Mouse (Mus musculus) gastrocnemius, postnatal 10 days (tissue): ENCODE results near the gene Rwdd2b. TPM values are rescaled to one million over a fixed set of nuclear protein-coding genes. Genes with fewer than 3 reads are reported as not detected.

Source experiments
- DNase-seq: peaks from one replicate; pipeline ENCODE4 v3.0.0; 2021; ENCODE audit warnings: mixed read lengths
- long read RNA-seq, 2 experiments: library from polyadenylated mRNA; stranded (forward); transcript quantifications; one replicate each; pipeline ENCODE4 v2.0.0; 2021
- total RNA-seq, 2 experiments: library from RNA; stranded (reverse); gene quantifications; 2 replicates each; pipeline ENCODE4 v1.2.3; 2021

Gene Rwdd2b
- 1 to 10 TPM; 4.1 to 5.1 TPM for total RNA-seq
- long read RNA-seq, experiment 1, transcript Rwdd2b-201 (5 exons, 2,009 nt), result major isoform, 5 of 7 reads
- long read RNA-seq, experiment 1, partial matches to known transcripts, result 0 of 7 reads
- long read RNA-seq, experiment 1, other reads (novel, unspliced or antisense), result 2 of 7 reads
- long read RNA-seq, experiment 2, transcript Rwdd2b-201 (5 exons, 2,009 nt), result major isoform, 9 of 9 reads
- long read RNA-seq, experiment 2, partial matches to known transcripts, result 0 of 9 reads
- long read RNA-seq, experiment 2, other reads (novel, unspliced or antisense), result 0 of 9 reads

DNA sequence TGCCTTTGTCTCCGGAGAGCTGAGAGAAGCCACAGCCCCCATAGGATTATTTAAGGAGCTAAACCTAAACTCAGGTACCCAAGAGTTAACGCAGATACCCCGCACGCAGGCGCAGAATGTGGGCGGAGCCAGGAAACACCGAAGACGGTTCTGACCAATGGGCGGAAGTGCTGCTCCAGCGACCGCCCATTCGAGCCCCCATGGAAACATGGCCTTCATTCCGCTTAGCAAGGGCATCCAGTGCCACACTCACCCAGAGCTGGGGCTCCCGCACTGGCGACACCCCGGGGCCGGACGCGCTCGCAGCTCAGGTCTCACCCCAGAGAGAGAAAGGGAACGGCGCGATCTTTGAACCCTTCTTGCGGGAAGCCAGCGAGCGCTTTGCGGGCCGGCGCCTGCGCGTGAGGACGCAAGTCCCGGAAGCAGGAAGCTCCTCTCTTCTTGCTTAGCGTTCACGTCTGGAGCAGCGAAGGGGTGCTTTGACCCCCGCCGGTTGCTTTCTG is at the start of gene Rwdd2b:
Gene Rwdd2b (minus strand): TSS at position 390 of the 503 bp plus-strand sequence.
- peak; percentile 93 for DNase-seq

DNA sequence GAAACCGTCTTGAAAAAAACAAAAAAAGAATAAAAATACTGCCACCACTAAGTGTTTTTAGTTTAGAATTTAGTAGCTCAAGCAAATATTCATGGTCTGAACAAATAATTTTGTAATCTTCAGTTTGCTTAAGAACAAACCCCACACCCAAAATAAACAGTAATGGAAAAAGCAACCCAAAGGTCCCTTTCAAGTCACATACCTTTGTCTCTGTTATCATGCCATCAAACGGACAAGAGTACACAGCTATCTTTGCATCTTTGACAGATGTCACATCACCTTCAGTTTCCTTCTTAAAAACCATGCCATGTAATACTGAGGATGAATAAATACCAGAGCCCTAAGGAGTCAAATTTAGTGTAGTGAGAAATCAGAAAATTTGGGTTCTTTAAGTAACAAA is 48.2 kb upstream of the Rwdd2b start:
- DNase-seq, result no peak

- DNase-seq, result no peak
Observed at GRCm38 (mm10) chr16:87486739-87487138, 46.4 kb upstream of the Rwdd2b start.

- no peak for DNase-seq
Observed at GRCm38 (mm10) chr16:87484367-87484766, 44.0 kb upstream of the Rwdd2b start.

GRCm38 (mm10) chr16:87470579-87470978 is 30.2 kb upstream of the Rwdd2b start:
- no peak for DNase-seq

DNA sequence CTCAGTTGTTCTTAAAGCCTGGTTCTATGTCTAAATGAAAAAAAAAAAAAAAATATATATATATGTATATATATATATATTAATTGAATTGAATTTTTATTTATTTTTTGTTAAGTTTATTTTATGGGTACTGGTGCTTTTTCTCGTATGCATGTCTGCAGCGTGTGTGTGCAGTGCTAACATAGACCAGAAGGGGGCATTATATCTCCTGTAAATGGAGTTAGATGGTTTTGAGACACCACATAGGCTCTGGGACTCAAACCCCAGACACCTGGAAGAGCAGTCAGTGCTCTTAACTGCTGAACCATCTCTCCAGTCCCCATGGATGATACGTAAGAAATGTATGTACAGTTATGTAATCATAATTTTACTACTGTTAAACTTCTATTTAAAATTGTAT is 18.4 kb upstream of the Rwdd2b start:
- DNase-seq, result no peak

GRCm38 (mm10) chr16:87455180-87455611 is 14.8 kb upstream of the Rwdd2b start:
- DNase-seq, result no peak

GRCm38 (mm10) chr16:87454419-87455179 is 14.2 kb upstream of the Rwdd2b start, which contains the start of gene Usp16:
Usp16 (plus strand) TSS chr16:87454703.
- peak; percentile 92 for DNase-seq

GRCm38 (mm10) chr16:87453226-87453625 is 12.9 kb upstream of the Rwdd2b start:
- DNase-seq, result no peak

GRCm38 (mm10) chr16:87445528-87445927 is 5.2 kb upstream of the Rwdd2b start:
- DNase-seq, result no peak

DNA sequence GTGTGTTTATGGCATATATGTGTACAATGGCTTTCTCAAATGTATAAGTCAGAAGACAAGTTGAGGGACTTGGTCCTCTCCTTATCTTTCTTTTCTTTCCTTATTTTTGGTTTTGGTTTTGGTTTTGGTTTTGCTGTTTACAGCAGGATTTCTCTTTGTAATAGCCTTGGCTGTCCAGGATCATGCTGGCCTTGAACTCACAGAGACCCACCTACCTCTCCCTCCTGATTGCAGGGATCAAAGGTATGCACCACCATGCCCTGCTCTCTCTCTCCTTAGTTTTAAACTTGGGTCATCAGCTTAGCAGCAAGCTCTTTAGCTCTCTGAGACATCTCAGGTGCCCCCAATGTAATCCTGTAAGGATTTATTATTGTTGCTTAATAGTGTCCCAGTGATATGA is 4.7 kb upstream of the Rwdd2b start:
- no peak for DNase-seq

GRCm38 (mm10) chr16:87444071-87444470 is 3.7 kb upstream of the Rwdd2b start:
- DNase-seq, result no peak

DNA sequence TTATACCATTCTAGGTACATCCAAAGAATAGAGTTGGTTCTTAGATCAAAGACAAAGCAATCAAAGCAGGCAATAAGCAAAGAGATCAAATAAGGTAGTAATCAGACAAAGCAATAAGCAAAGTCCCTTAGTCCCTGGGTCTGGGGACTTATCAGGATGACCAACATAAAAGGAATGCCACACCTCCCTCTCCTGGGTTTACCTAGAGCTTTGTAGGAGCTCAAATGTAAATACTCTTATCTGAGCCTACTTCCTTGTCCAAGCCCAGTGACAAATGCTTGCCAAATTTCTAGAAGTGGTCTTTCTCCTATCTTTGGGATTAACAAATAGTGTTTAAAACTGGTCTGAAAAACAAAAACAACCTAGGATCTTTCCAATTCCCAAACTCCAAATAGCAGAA is 2.9 kb upstream of the Rwdd2b start:
- DNase-seq, result no peak

DNA sequence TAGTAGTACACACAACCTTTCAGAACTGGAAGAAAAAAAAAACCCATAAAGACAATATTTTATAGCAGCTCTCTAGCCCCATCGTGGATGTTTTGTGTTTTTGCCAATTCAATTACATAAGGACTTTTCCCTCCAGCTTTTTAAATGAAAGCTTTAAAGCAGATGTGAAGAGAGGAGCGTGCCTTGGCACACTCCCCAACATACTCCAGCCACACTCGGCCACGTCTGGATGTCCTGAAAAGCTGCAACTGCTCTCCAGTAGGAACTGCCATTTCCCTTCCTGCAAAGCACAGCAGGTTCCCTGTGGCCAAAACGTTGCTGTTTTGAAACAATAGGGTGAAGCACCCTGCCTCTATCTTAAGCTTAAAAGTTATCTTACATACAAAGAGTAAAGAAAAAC is 1.9 kb upstream of the Rwdd2b start:
- no peak for DNase-seq

GRCm38 (mm10) chr16:87441089-87441488 is 716 bp upstream of the Rwdd2b start:
- DNase-seq, result no peak

- no peak for DNase-seq
Observed at GRCm38 (mm10) chr16:87438697-87439096, 1.7 kb downstream of the Rwdd2b start.

GRCm38 (mm10) chr16:87437096-87437495 is 3.3 kb downstream of the Rwdd2b start:
- DNase-seq, result no peak

GRCm38 (mm10) chr16:87435411-87436205 is 4.8 kb downstream of the Rwdd2b start:
- no peak for DNase-seq

GRCm38 (mm10) chr16:87434946-87435345 is 5.4 kb downstream of the Rwdd2b start:
- DNase-seq, result no peak

GRCm38 (mm10) chr16:87434266-87434665 is 6.1 kb downstream of the Rwdd2b start:
- DNase-seq, result no peak

- DNase-seq, result peak; percentile 96
Observed at GRCm38 (mm10) chr16:87432033-87432814, 8.1 kb downstream of the Rwdd2b start, which contains the start of gene Ltn1. Ltn1 (minus strand) TSS chr16:87432612.

DNA sequence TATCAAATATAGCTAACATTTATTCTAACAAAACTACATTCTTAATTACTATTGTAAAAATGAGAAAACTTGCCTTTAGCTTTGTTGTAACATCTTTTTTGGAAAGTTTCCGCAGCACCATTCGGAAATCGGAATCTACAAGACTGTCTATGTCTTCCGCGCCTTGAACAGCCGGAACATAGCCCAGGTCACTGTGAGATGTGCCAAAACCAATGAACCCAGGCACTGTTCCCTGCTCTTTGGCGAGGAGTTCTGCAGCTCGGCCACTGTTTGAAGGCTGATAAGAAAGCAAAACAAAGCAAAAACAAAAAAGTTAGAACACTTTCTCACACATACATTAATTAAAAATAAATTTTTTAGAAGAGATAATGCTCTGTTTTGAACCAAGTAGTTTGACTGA is 12.9 kb downstream of the Rwdd2b start:
- no peak for DNase-seq
